Mouse (Mus musculus) myocyte (in vitro differentiated cells): ENCODE data around the gene Rpf1.

Experiments
- MAX ChIP-seq: IDR thresholded peaks from one replicate; pipeline ENCODE4 v1.6.1; 2011; ENCODE audit warnings: low read depth, mild to moderate bottlenecking, control low read depth
- POLR2A ChIP-seq: IDR thresholded peaks from one replicate; pipeline ENCODE4 v1.6.1; 2011; ENCODE audit warnings: low read depth, mild to moderate bottlenecking, control low read depth, moderate library complexity; ENCODE audit not compliant: insufficient read length
- USF1 ChIP-seq: IDR thresholded peaks from one replicate; pipeline ENCODE4 v1.6.1; 2011; ENCODE audit warnings: low read depth, mild to moderate bottlenecking, control low read depth, moderate library complexity

DNA sequence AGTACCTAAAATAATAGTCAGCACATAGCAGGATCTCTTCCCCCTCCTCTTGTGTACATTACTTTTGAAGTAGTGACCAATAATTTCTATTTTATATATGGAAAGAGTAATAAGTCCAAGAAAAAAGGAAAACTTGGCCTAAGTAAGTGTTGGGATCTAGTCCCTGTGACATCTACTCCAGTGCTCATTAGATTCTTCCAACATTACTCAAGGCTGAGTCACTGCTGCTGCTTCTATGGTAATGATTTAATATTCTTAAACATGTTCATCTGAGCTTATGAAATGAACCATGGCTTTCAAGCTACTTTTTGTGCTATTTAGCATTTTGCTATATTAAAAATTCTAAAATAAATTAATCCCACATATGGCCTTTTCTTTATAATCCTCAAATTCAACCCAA, 47.5 kb downstream of the Rpf1 start:
- no peak for TF ChIP-seq POLR2A
- TF ChIP-seq MAX, result no peak
- TF ChIP-seq USF1, result no peak
